Mouse (Mus musculus) stomach, embryonic 15.5 days (tissue): ENCODE data around the gene Rft1. TPM values are rescaled to one million over a fixed set of nuclear protein-coding genes. Genes with fewer than 3 reads are reported as not detected.

Experiments
- ATAC-seq: fragments of 200-750 bp; cut with Nextera tagmentation; 2 replicates; pipeline ENCODE4 v1.8.0; 2017; ENCODE audit warnings: low read depth, moderate number of reproducible peaks, moderate TSS enrichment; ENCODE audit not compliant: insufficient read depth, low FRiP score
- H3K27ac ChIP-seq: fragments of 300-500 bp; sonication (generic); 2 replicates; pipeline ENCODE4 v1.5.1; 2015; ENCODE audit warnings: mild to moderate bottlenecking, inconsistent platforms
- H3K27me3 ChIP-seq: fragments of 300-500 bp; sonication (generic); replicated peaks from 2 replicates; pipeline ENCODE4 v1.6.1; 2015; ENCODE audit warnings: inconsistent platforms
- H3K36me3 ChIP-seq: fragments of 300-500 bp; sonication (generic); 2 replicates; pipeline ENCODE4 v1.6.1; 2015; ENCODE audit warnings: inconsistent platforms
- H3K4me1 ChIP-seq: fragments of 300-500 bp; sonication (generic); 2 replicates; pipeline ENCODE4 v1.6.1; 2015; ENCODE audit warnings: inconsistent platforms
- H3K4me2 ChIP-seq: fragments of 300-500 bp; sonication (generic); 2 replicates; pipeline ENCODE4 v1.6.1; 2015; ENCODE audit warnings: mild to moderate bottlenecking, inconsistent platforms
- H3K4me3 ChIP-seq: fragments of 300-500 bp; sonication (generic); replicated peaks from 2 replicates; pipeline ENCODE4 v1.5.1; 2015; ENCODE audit warnings: inconsistent platforms
- H3K9ac ChIP-seq: fragments of 300-500 bp; sonication (generic); 2 replicates; pipeline ENCODE4 v1.6.1; 2015; ENCODE audit warnings: inconsistent platforms
- H3K9me3 ChIP-seq: fragments of 300-500 bp; sonication (generic); 2 replicates; pipeline ENCODE4 v1.6.1; 2016; ENCODE audit warnings: inconsistent platforms
- WGBS: fragments of 180-500 bp; shearing (Covaris S2); methylation state at CpG from one replicate; pipeline ENCODE4 v1.1.7; 2015; 5-methylcytosine and 5-hydroxymethylcytosine counted together
- polyA plus RNA-seq: library from polyadenylated mRNA; unstranded; fragments of >200 nt; fragmentation: Nextera tagmentation; extraction: Ambion mirVana; gene quantifications from 2 replicates; pipeline ENCODE4 v1.2.1, GENCODE M21; 2015

Gene Rft1
- polyA plus RNA-seq, 1 experiment from 2014 or later: 14.7 TPM

DNA sequence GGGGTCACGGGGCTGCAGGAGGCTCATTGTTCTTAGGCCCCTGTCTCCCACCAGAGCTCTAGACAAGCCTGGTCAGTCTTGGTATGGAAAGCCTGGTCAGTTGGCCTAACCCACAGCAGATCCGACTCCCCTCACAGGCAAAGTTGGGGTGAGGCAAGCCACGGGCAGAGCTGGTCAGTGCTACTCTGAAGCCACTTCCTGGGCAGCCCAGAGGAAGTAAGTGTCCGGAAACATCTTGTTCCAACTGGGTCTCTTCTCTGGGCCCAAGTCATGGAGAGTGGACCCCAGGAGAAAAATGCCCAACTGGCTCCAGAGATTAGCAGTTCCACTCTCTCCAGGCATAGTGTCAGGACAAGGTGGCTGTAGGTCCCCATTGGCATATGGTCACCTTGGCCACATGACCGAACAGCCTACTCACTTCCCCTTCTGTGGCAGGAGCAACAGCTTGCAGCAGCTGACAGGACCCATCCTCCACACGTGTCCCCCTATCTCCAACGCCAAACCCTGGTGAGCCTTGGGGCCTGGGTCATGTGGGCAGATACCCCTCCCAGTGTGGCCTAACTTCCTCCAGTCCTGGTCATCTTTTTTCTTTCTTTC, 34.1 kb upstream of the Rft1 start:
- Histone ChIP-seq H3K4me3 (no peak overlapping the region), H3K36me3 (no peaks in the 10 kb centered on the region), H3K9ac (no peak overlapping the region), H3K27me3 (no peaks in the 10 kb centered on the region), H3K9me3 (no peaks in the 10 kb centered on the region), H3K27ac (no peak overlapping the region), H3K4me1 (peaks cover 21% of the 10 kb centered on the region), H3K4me2 (no peak overlapping the region)
- 81% methylated on average over 7 of the region's 7 CpGs for WGBS
- no peak for ATAC-seq

DNA sequence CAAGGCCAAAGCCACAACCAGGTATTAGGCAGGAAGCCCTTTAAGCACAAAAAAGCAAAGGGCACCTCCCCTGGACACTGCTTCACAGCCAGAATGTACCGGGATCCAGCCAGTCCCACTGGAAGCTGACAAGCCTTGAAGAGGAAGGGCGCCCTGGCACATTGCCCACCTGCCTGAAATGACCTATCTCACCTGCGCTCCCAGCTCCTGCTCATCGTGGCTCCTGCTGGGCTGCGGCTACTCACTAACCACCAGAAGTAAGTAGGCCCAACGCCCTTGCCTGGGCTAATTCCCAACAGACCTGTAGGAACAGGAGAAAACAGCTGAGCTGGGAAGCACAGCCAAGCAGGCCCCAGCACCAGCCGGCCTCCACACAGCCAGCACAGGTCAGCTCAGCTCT, 32.0 kb upstream of the Rft1 start:
- Histone ChIP-seq H3K9me3 (no peaks in the 10 kb centered on the region), H3K27me3 (no peaks in the 10 kb centered on the region), H3K4me1 (peaks cover 31% of the 10 kb centered on the region), H3K4me2 (no peak overlapping the region), H3K4me3 (no peak overlapping the region), H3K36me3 (no peaks in the 10 kb centered on the region), H3K27ac (no peak overlapping the region), H3K9ac (no peak overlapping the region)
- ATAC-seq: no peak
- 75% methylated on average over 7 of the region's 7 CpGs for WGBS

DNA sequence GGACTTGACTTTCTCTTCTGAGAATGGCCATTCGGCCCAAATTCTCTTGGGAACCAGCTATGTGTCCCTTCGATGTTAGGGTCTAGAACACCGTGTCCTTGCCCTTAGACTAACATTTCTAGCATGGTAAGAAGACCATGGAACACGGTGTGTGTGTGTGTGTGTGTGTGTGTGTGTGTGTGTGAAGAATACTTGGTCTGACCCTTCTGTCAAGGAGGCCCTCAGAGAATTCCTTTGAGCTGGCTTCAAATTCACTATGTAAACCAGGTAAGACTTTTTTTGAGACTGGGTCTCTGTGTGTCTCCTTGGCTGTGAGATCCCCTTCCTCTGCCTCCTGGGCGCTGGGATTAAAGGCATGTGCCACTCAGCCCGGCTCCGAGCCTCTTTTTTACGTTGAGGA, 31.6 kb upstream of the Rft1 start:
- H3K4me3 ChIP-seq: no peak overlapping the region
- no peak overlapping the region for H3K4me2 ChIP-seq
- no peaks in the 10 kb centered on the region for H3K9me3 ChIP-seq
- H3K36me3 ChIP-seq: no peaks in the 10 kb centered on the region
- ATAC-seq: no peak
- H3K4me1 ChIP-seq: peaks cover 31% of the 10 kb centered on the region
- H3K27ac ChIP-seq: no peak overlapping the region
- WGBS: 85% methylated on average over 8 of the region's 8 CpGs
- H3K27me3 ChIP-seq: no peaks in the 10 kb centered on the region
- no peak overlapping the region for H3K9ac ChIP-seq

DNA sequence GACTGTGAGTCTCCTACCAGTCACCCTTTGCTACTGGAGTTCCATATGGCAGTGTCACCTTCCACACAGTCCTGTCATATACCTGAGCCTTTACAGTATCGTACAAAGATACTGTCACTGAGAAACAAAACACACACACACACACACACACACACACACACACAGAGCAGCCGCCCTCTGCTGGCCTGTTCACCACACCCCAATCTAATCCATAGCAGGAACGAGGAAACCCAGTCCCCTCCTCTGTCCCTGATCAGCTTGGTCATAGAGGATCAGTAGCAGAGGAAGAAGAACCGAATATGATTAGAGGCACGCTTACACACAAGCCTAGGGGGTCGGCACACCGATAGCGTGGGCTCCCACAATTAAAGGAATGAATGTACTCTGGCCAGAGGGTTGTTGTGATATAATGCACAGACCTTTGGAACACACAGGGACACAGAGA, 29.9 kb upstream of the Rft1 start:
- peaks cover 40% of the 10 kb centered on the region for H3K4me1 ChIP-seq
- peak overlapping the region; percentile 86 for H3K4me3 ChIP-seq
- 0 out of 2 replicates have a peak, but pooled peaks have one; percentile 0 for ATAC-seq
- H3K9me3 ChIP-seq: no peaks in the 10 kb centered on the region
- no peaks in the 10 kb centered on the region for H3K36me3 ChIP-seq
- peak overlapping the region; percentile 84 for H3K4me2 ChIP-seq
- no peaks in the 10 kb centered on the region for H3K27me3 ChIP-seq
- no peak overlapping the region for H3K9ac ChIP-seq
- H3K27ac ChIP-seq: no peak overlapping the region
- WGBS: 49% methylated on average over 8 of the region's 8 CpGs

DNA sequence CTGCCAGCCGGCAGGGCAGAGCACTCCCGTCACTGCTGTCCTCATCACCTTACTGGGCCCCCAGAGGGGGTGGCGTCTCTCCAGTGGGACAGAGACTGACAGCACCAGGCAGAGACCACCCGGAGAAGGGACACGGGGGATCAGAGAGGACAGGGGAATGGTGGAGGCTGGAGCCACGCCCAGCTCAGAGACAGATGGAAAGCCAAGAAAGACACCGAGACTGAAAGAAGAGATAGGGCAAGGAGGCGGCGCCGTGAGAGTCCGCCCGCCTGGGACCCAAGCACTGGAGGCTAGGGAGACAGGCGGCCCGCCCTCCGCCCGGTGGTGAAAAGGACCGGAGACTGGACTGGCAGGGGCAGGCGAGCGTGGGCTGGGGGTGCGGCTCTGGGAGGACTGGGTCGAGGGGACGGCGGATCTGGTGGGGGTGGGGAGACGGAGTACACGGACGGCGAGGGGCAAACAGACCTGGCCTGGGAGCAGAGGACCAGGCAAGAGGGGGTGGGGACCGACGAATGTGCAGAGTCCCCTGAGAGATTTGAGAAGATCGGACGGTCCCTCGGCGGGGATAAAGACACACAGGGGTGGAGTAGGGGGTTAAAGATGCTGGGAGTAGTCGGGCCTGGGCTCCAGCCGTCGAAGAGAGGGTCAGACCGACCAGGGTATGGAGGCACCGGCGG, 28.9 kb upstream of the Rft1 start:
- Histone ChIP-seq H3K4me2 (peak overlapping the region; percentile 84), H3K4me1 (peaks cover 40% of the 10 kb centered on the region), H3K9ac (peak overlapping the region; percentile 66), H3K27ac (peak overlapping the region; percentile 88), H3K36me3 (no peaks in the 10 kb centered on the region), H3K4me3 (peak overlapping the region; percentile 86), H3K9me3 (no peaks in the 10 kb centered on the region), H3K27me3 (no peaks in the 10 kb centered on the region)
- WGBS: under 1% methylated on average over 39 of the region's 39 CpGs
- peak; percentile 40; the same call in 1 of the 2 replicates for ATAC-seq

DNA sequence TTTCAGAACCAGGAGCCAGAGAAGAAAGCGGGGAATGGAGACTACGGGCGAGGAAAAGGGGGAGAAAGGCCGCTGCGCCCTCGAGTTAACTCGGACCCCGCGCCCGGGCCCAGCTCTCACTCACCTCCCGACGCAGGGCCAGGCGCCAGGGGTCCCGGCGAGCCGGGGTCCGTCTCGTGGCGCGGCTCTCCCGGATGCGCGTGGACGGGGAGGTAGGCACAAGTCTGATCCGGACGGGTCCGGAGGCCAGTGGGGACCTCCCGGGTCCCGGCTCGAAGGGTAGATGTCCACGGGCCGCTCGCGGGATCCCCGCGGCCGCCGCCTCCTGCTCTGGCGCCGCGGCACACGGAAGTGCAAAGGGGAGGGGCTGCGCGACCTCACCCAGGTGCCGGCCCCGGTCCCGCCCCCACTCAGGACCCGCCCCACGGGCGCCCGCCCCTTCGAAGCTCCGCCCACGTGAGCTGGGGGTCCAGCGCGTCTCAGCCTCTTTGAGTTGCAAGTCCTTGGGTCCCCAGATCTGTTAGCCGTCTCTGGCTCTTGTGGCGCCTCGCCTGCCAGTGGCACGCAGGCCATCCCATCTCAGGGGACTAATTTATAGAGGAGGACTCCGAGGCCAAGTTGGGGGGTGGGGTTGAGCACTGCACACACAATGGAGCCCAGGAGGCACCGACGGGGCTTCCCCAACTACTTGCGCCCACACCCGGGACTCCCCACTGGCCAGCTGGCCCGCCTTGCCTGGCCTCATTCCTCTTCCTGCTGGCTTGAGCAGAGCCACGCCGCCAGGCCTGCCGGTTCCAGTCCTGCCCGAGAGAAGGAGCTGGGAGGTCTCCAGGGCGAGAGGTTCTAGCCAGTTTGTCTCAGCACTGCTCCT, 28.1 kb upstream of the Rft1 start, which contains the start of gene Prkcd:
TSS of gene Prkcd (minus strand) at position 355 of the 871 bp plus-strand sequence.
- under 1% methylated on average over 70 of the region's 71 CpGs for WGBS
- Histone ChIP-seq H3K9me3 (no peaks in the 10 kb centered on the region), H3K27ac (peak within 1 kb of the TSS; percentile 88), H3K4me3 (peak within 1 kb of the TSS; percentile 86), H3K4me2 (peak within 1 kb of the TSS; percentile 84), H3K27me3 (no peaks in the 10 kb centered on the region), H3K9ac (peak within 1 kb of the TSS; percentile 66), H3K4me1 (peaks cover 40% of the 10 kb centered on the region), H3K36me3 (no peaks in the 10 kb centered on the region)
- ATAC-seq: peak; percentile 80

DNA sequence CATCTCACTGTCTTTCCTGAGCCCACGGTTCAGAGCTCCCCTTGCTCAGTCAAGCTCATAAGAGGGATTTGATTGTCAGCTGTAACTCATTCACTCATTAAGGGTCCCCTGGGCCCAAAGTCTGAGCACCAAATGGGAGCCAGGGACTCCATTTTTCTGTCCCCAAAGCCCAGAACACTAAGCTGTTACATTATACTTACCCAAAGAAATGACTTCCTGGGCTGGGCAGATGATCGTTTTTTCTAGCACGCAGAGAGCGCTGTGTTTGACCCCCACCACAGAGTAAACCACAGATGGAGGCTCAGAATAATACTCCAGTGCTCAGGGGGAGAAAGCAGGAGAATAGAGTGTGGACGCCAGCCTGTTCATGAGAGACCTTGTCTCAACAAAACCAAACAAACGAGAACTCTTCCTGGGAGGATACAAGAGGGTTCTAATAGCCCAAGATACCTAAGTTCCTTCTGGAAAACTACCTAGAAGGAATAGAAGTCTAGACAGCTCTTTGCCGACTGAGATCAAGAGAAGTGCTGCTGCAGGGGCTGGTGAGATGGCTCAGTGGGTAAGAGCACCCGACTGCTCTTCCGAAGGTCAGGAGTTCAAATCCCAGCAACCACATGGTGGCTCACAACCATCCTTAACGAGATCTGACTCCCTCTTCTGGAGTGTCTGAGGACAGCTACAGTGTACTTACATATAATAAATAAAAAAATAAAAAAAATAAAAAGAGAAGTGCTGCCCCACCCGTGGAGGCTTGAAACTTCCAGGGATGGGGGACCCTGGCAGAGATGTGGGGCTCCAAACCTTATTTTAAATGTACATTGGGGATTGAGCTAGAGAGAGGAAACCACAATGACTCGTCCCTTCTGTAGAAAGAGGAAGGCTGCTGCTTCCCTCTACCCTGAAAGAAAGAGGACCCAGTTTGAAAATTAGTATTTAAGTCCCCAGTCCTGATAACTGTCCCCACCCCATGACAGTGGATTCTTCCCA, 27.1 kb upstream of the Rft1 start:
- no peak for ATAC-seq
- 51% methylated on average over 12 of the region's 12 CpGs for WGBS

DNA sequence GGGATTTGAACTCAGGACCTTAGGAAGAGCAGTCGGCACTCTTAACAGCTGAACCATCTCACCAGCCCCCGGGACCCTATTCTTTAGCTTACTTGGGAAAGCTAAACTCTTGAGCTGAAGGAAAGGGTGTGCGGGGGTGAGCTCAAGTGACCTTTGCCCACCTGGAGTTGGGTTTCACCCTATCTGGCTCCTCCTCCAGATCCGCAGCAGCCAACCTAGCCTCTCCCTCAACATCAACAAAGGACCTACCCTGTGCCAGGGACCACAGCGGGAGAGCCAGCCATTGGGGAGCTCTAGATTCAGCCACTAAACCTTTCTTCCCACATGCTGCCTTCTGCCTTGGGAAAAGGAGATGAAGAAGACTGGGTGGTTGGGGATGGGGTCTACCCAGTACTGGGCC, 25.9 kb upstream of the Rft1 start:
- no peak for ATAC-seq
- WGBS: 68% methylated on average over 5 of the region's 5 CpGs
- no peak overlapping the region for H3K4me3 ChIP-seq
- no peak overlapping the region for H3K27ac ChIP-seq
- H3K36me3 ChIP-seq: no peaks in the 10 kb centered on the region
- H3K27me3 ChIP-seq: no peaks in the 10 kb centered on the region
- H3K4me1 ChIP-seq: peaks cover 48% of the 10 kb centered on the region
- no peaks in the 10 kb centered on the region for H3K9me3 ChIP-seq
- no peak overlapping the region for H3K9ac ChIP-seq
- no peak overlapping the region for H3K4me2 ChIP-seq

More for the DNA sequence above, 27.1 kb upstream of the Rft1 start:
- Histone ChIP-seq H3K4me1 (peaks cover 41% of the 10 kb centered on the region), H3K9ac (0 out of 2 replicates have a peak overlapping the region, but pooled peaks have one; percentile 44), H3K4me2 (peak overlapping the region; percentile 84), H3K36me3 (no peaks in the 10 kb centered on the region), H3K4me3 (peak overlapping the region; percentile 86), H3K9me3 (no peaks in the 10 kb centered on the region), H3K27ac (peak overlapping the region; percentile 88), H3K27me3 (no peaks in the 10 kb centered on the region)

DNA sequence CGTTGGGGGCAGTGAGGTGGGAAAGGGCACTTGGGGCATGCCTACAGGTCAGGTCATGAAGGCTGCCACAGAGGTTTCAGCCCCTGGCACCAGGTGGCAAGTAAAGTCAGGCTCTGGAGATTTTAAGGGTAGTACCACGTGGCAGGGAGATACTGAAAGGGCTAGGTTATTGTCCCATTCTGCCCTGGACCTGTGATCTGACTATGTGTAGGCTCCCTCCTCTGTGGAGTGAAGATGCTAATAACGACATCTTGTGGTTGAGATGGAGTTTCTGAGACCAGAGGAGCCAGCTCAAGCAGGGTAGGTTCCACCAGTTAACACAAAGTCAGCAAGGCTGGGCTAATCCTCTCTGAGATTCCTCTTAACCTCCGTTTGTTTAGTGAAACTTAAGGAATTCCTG, 24.3 kb upstream of the Rft1 start:
- Histone ChIP-seq H3K9me3 (no peaks in the 10 kb centered on the region), H3K27me3 (no peaks in the 10 kb centered on the region), H3K36me3 (no peaks in the 10 kb centered on the region), H3K9ac (no peak overlapping the region), H3K4me1 (peaks cover 38% of the 10 kb centered on the region), H3K27ac (no peak overlapping the region), H3K4me2 (no peak overlapping the region), H3K4me3 (no peak overlapping the region)
- 47% methylated on average over 4 of the region's 4 CpGs for WGBS
- ATAC-seq: no peak

DNA sequence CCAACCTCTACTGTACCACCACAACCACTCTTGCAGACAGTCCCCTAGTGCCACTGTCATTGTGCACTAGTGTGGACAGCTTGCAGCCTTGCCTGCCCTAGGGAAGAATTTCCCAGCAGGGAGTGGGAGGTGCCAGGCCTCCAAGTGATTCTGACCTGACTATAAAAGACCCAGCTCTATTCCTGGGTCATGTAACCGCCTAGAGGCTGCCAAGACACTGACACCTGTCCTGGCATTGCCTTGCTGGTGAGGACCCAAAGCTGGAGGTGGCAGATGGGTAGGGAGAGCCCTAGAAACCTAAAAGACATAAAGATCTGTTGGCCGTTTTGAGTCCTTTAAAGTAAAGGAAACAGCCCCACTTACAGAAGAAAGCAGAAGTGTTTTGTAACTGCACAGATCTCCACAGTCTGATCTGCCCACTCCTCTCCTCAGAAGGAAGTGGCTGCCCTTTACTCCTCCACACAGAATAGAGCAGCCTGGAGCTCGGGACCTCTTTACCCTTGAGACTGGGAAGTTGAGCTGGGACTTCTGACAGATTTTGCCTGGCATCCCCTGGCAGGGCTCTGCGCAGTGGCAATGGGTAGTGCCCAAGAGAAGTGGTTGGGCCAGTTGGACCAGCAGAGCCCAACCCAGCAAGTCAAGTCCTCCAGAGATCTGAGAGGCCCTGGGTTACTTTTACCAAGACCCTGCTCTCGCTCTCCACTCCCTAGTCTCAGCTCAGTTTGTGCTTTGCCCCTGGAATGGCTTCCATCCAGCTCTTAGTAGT, 23.2 kb upstream of the Rft1 start:
- Histone ChIP-seq H3K27me3 (no peaks in the 10 kb centered on the region), H3K4me1 (peaks cover 29% of the 10 kb centered on the region), H3K9me3 (no peaks in the 10 kb centered on the region), H3K4me3 (no peak overlapping the region), H3K4me2 (no peak overlapping the region), H3K36me3 (no peaks in the 10 kb centered on the region), H3K9ac (no peak overlapping the region), H3K27ac (peak overlapping the region; percentile 3; the same call in 1 of the 2 replicates)
- WGBS: 60% methylated on average over 5 of the region's 5 CpGs
- ATAC-seq: no peak
